Mouse (Mus musculus): ENCODE data around the gene Klhl2.

Gene Klhl2

GRCm38 (mm10) chr8:64774136-64774535 lies 75.7 kb downstream of the Klhl2 start:
- in situ Hi-C loops (cut with MboI; ENCODE audit: low sequenced_read_pairs), result no loop called here

- in situ Hi-C loops (cut with MboI; ENCODE audit: low sequenced_read_pairs), result no loop called here
Measured at GRCm38 (mm10) chr8:64770814-64771213, 79.0 kb downstream of the Klhl2 start.

- in situ Hi-C loops (cut with MboI; ENCODE audit: low sequenced_read_pairs), result no loop called here
Measured at GRCm38 (mm10) chr8:64769586-64769985, 80.2 kb downstream of the Klhl2 start.

- in situ Hi-C loops (cut with MboI; ENCODE audit: low sequenced_read_pairs), result no loop called here
Measured at GRCm38 (mm10) chr8:64768645-64769044, 81.2 kb downstream of the Klhl2 start.

- in situ Hi-C loops (cut with MboI; ENCODE audit: low sequenced_read_pairs), result no loop called here
Measured at GRCm38 (mm10) chr8:64767047-64767446, 82.8 kb downstream of the Klhl2 start.

- in situ Hi-C loops (cut with MboI; ENCODE audit: low sequenced_read_pairs), result no loop called here
Measured at GRCm38 (mm10) chr8:64764075-64764474, 85.7 kb downstream of the Klhl2 start.

GRCm38 (mm10) chr8:64762751-64763150 lies 87.1 kb downstream of the Klhl2 start:
- in situ Hi-C loops (cut with MboI; ENCODE audit: low sequenced_read_pairs), result no loop called here

- in situ Hi-C loops (cut with MboI; ENCODE audit: low sequenced_read_pairs), result no loop called here
Measured at GRCm38 (mm10) chr8:64761430-64761829, 88.4 kb downstream of the Klhl2 start.

- in situ Hi-C loops (cut with MboI; ENCODE audit: low sequenced_read_pairs), result no loop called here
Measured at GRCm38 (mm10) chr8:64757956-64758355, 91.9 kb downstream of the Klhl2 start.

GRCm38 (mm10) chr8:64746215-64747058 lies 103.4 kb downstream of the Klhl2 start:
- in situ Hi-C loops (cut with MboI; ENCODE audit: low sequenced_read_pairs), result no loop called here

- in situ Hi-C loops (cut with MboI; ENCODE audit: low sequenced_read_pairs), result no loop called here
Measured at GRCm38 (mm10) chr8:64740547-64741211, 109.1 kb downstream of the Klhl2 start.

- in situ Hi-C loops (cut with MboI; ENCODE audit: low sequenced_read_pairs), result no loop called here
Measured at GRCm38 (mm10) chr8:64738916-64739315, 110.9 kb downstream of the Klhl2 start.

GRCm38 (mm10) chr8:64736767-64737323 lies 113.0 kb downstream of the Klhl2 start:
- in situ Hi-C loops (cut with MboI; ENCODE audit: low sequenced_read_pairs), result no loop called here

- in situ Hi-C loops (cut with MboI; ENCODE audit: low sequenced_read_pairs), result no loop called here
Measured at GRCm38 (mm10) chr8:64735161-64735560, 114.7 kb downstream of the Klhl2 start.

- in situ Hi-C loops (cut with MboI; ENCODE audit: low sequenced_read_pairs), result no loop called here
Measured at GRCm38 (mm10) chr8:64733271-64733943, 116.4 kb downstream of the Klhl2 start, which contains the start of gene Msmo1. TSS of gene Msmo1 (minus strand) at chr8:64733792.

- in situ Hi-C loops (cut with MboI; ENCODE audit: low sequenced_read_pairs), result no loop called here
Measured at GRCm38 (mm10) chr8:64732596-64732995, 117.2 kb downstream of the Klhl2 start.

- in situ Hi-C loops (cut with MboI; ENCODE audit: low sequenced_read_pairs), result no loop called here
Measured at GRCm38 (mm10) chr8:64728156-64728555, 121.7 kb downstream of the Klhl2 start.

GRCm38 (mm10) chr8:64726190-64726695 lies 123.6 kb downstream of the Klhl2 start:
- in situ Hi-C loops (cut with MboI; ENCODE audit: low sequenced_read_pairs), result no loop called here

- in situ Hi-C loops (cut with MboI; ENCODE audit: low sequenced_read_pairs), result no loop called here
Measured at GRCm38 (mm10) chr8:64723206-64723605, 126.6 kb downstream of the Klhl2 start.

- in situ Hi-C loops (cut with MboI; ENCODE audit: low sequenced_read_pairs), result no loop called here
Measured at GRCm38 (mm10) chr8:64717868-64718267, 131.9 kb downstream of the Klhl2 start.

- in situ Hi-C loops (cut with MboI; ENCODE audit: low sequenced_read_pairs), result no loop called here
Measured at GRCm38 (mm10) chr8:64712499-64712898, 137.3 kb downstream of the Klhl2 start.
